In genomic region chr8:7234006-7234405, GRCm38 (mm10) we compare ENCODE assay signal across 29 mouse cellular contexts.
"Had no signal": no experiment of that assay in that cellular context is flagged by ENCODE, and none has a peak within 500 bp of the region (broad histone marks: within the 10 kb centered on the region; RNA-seq: fewer than 3 reads in every experiment).

No protein-coding gene starts in this region.

- DNase-seq: cerebellum, adult 8-10 months; cerebellum, adult 9-10 months; cerebellum, adult 9-11 months; cerebellum, postnatal 10 days; cerebellum, postnatal 14 days; cerebellum, postnatal 25 days; cerebellum, postnatal 36 days; embryo, embryonic 11 days; forebrain, postnatal 0 days; gastrocnemius, adult 2 months; gastrocnemius, postnatal 10 days; gastrocnemius, postnatal 14 days; gastrocnemius, postnatal 25 days; gastrocnemius, postnatal 36 days; heart, adult 11 months; heart, adult 18-20 months; heart, adult 2 months had no signal

- ATAC-seq: forebrain, embryonic 13.5 days; forebrain, embryonic 14.5 days; forebrain, embryonic 15.5 days; forebrain, embryonic 16.5 days; forebrain, postnatal 0 days had no signal

- H3K4me3 ChIP-seq: embryonic facial prominence, embryonic 12.5 days; embryonic facial prominence, embryonic 13.5 days; embryonic facial prominence, embryonic 15.5 days; erythroblast, embryonic 14.5 days; forebrain, embryonic 10.5 days; forebrain, embryonic 12.5 days; forebrain, embryonic 13.5 days; forebrain, embryonic 15.5 days; gastrocnemius, adult 2 months; heart, adult 2 months; heart, embryonic 10.5 days had no signal

- H3K9me3 ChIP-seq: embryonic facial prominence, embryonic 12.5 days; embryonic facial prominence, embryonic 13.5 days; embryonic facial prominence, embryonic 15.5 days; forebrain, embryonic 10.5 days; forebrain, embryonic 12.5 days; forebrain, embryonic 13.5 days; forebrain, embryonic 15.5 days; heart, embryonic 10.5 days had no signal

- H3K4me1 ChIP-seq: embryonic facial prominence, embryonic 12.5 days; embryonic facial prominence, embryonic 15.5 days; forebrain, embryonic 10.5 days; forebrain, embryonic 12.5 days; forebrain, embryonic 13.5 days; forebrain, embryonic 15.5 days; heart, embryonic 10.5 days had no signal

- H3K4me2 ChIP-seq: embryonic facial prominence, embryonic 12.5 days; embryonic facial prominence, embryonic 13.5 days; embryonic facial prominence, embryonic 15.5 days; forebrain, embryonic 12.5 days; forebrain, embryonic 13.5 days; forebrain, embryonic 15.5 days; heart, embryonic 11.5 days had no signal

- H3K27me3 ChIP-seq: embryonic facial prominence, embryonic 12.5 days; embryonic facial prominence, embryonic 13.5 days; embryonic facial prominence, embryonic 15.5 days; forebrain, embryonic 12.5 days; forebrain, embryonic 13.5 days; forebrain, embryonic 15.5 days had no signal

- H3K9ac ChIP-seq: embryonic facial prominence, embryonic 12.5 days; embryonic facial prominence, embryonic 13.5 days; embryonic facial prominence, embryonic 15.5 days; forebrain, embryonic 12.5 days; forebrain, embryonic 13.5 days; forebrain, embryonic 15.5 days; forebrain, postnatal 0 days had no signal

- H3K36me3 ChIP-seq: embryonic facial prominence, embryonic 12.5 days; embryonic facial prominence, embryonic 13.5 days; embryonic facial prominence, embryonic 15.5 days; forebrain, embryonic 10.5 days; forebrain, embryonic 12.5 days; forebrain, embryonic 15.5 days; heart, embryonic 10.5 days had no signal

- H3K27ac ChIP-seq: embryonic facial prominence, embryonic 12.5 days; embryonic facial prominence, embryonic 13.5 days; embryonic facial prominence, embryonic 15.5 days; forebrain, embryonic 10.5 days; forebrain, embryonic 12.5 days; forebrain, embryonic 13.5 days; forebrain, embryonic 15.5 days; gastrocnemius, adult 2 months; heart, adult 2 months; heart, embryonic 10.5 days had no signal
